Mouse (Mus musculus) mouse embryonic stem cell (cell line): ENCODE measurements around the gene Tnik.

ENCODE experiments used
- in situ Hi-C, 2 experiments: fragments of 300-500 bp; cut with MboI; formaldehyde crosslinking; loops; 1 replicate in 1 of 2; 3 replicates in 1 of 2; pipeline ENCODE4 v1.14.3; 2019 to 2020; ENCODE audit warnings: low sequenced_read_pairs in 2 of 2, low pct_unique_long_range_greater_than_20kb in 1 of 2, mixed read lengths in 1 of 2; ENCODE audit not compliant: unreplicated experiment in 1 of 2

Gene Tnik

DNA sequence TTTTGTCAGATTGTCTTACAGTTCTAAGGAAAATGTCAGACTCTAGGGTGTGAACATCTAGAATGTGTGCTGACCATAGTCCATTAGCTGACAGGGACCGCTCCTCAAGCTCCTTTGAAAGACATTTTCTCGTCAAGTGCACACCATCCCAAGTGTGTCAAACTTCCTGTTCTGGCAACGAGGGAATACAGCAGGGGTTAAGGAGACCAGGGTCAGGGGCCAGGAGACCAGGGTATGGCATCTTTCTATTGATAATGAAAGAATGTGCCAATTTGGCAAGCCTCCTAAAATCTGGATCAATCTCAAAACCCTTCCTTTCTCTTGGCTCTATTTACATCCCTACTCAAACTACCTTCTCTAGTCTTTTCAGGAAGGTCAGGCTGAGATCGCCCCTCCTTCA, 443.7 kb downstream of the Tnik start:
- in situ Hi-C loops, result no loop called here

DNA sequence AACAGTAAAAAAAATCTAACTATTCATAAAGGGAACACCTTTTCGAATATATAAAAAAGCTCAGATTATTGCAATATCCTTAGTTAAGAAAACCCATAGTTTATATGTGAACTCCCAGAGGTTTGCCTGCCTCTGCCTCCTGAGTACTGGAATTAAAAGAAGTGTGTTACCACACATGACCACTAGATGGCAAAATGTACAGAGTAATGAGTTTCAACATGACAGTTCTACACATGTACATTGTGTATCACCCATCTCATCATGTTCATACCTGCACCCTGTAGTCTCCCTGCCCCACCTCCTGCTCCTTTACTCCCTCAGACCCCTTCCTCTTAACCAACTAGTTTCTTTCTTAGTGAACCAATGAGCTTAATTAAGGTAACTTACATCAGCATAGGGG, 446.7 kb downstream of the Tnik start:
- in situ Hi-C loops, result no loop called here

DNA sequence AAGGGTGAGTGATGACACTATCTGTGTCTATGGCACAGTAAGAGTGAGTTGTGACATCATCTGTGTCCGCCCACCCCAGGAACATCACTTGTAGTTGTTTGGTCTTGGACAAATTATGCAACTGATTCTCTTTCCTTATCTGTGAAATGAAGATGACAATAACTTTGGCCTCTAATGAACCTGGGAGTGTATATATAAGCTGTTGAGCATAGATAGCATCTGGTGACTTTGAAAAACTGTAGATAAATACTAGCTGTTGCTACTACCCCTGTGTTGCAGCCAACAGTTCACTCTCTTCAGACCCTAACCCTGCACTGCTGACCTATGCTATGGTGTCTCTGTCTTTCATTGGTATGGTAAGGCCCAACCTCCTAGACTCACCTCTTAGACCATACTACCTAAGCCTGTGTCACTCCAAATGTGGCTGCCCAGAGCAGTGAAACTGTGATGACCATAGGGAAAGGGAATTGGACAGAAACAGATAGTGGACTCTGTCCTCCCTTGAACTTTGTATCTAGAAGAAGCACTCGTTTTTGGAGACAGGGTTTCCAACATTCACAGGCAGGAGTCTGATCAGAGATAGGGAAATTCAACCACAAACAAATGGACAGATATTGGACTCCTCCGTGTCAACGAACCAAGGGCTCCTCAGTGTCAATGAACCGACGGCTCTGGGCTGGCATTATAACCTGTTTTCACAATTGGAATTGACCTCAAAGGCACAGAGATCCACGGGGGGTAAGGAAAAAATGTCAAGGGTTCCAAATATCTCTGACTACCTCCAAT, 451.1 kb downstream of the Tnik start:
- in situ Hi-C loops, result no loop called here

DNA sequence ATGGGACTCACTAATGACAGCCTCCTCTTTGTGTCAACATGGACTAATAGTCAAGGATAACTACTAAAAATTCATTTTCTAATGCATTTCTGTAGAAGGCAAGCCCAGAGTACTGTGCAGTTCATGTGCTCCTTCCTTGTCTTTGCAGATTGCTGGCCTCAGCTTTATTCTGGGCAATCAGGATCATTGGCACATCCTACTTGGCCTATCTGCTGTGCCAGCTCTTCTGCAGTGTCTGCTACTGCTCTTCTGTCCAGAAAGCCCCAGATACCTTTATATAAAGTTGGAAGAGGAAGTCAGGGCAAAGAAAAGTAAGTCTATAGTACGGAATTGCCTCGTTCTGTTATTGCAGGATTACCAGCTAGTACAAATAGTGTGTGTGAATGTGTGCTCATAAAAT, 455.5 kb downstream of the Tnik start:
- in situ Hi-C loops, result no loop called here

DNA sequence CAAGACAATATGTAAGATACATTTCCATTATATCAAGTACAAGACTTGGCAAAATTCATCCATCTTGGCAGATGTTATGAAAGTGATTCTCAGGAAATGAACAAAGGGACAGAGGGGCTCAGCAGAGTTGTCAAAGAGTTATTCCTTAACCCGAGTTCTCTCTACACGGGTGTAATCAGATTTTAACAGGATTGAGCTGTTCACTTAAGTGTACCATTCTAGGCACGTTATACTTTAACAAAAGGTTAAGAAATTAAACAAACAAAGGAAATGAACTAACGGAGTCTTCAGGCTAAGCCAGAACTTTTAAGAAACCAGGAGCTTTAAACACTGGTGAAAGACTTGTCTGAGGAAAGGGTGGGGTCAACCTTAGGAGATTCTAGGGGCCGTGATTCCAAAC, 458.2 kb downstream of the Tnik start:
- in situ Hi-C loops, result no loop called here

DNA sequence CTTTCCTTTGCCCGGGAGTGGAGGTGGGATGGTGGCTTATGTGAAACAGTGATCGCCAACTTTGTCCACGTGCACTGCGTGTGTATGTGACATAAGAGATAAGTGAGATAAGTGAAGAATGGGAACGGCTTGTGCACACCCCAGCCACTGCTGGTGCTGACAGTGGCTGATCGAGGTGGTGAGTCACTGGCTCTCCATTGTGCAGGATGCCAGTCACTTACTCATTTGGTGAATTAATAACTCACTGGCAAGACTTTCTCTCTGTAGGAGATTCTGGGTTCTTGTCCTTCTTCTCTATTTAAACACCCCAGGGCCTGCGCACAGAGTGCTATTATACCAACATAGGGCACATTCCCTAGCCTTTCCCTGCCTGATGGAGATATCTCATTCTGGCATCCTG, 458.8 kb downstream of the Tnik start:
- in situ Hi-C loops, result no loop called here

DNA sequence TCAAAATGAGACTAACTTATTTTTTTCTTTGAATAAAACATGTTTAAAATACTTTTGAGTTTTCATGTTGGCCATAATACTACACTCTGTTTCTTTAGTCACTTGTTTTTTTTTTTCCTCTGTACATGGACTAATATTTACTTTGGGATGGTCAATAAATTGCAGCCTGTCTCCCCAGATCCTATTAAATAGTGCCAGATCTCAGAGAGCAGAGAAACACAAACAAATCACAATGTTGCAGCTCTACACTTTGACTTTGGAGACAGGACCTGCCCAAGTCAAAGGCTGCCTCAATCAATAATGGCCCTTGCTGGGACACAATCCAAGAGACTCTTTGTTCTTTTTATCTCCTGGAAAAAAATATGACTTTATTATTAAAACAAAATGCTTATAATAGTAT, 459.5 kb downstream of the Tnik start:
- in situ Hi-C loops, result no loop called here

DNA sequence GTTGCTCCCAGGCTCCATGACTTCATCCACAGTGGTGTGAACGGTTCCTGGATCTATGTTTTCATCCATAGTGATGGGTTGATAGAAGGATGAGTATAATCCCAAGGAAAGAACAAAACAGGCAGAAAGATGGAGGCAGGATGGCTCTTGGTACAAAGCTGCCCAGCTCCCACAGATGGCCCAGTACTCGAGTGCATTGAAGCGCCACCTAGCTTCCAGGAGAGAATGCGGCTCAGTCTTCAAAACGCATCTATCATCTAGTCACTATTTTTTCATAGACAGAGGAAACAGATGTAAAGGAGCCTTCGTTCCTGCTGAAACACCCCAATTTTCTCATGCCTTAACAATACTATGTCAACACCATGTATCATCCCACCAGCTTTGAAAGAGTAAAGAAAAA, 460.5 kb downstream of the Tnik start:
- in situ Hi-C loops, result no loop called here

DNA sequence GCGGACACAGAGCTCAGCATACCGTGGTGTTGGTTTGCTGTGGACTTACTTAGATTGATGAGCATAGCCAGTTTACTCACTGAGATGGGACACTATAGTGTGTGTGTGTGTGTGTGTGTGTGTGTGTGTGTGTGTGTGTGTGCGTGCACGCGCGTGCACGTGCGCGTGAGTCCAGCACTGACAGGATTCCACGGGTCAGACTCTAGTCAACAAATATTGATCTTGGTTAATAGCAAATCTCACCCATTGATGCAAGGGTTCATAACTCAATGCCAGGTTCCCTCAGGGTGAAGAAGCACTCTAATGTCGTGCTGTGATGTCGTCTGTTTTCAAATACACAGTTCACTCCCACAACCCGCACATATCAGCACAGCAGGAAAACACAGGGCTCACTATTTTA, 462.2 kb downstream of the Tnik start:
- in situ Hi-C loops, result no loop called here
